Mouse (Mus musculus): ENCODE measurements around the gene Sept1.
A peak's percentile ranks its signal among the peaks of the same experiment; 100 is the strongest.

Gene Sept1

DNA sequence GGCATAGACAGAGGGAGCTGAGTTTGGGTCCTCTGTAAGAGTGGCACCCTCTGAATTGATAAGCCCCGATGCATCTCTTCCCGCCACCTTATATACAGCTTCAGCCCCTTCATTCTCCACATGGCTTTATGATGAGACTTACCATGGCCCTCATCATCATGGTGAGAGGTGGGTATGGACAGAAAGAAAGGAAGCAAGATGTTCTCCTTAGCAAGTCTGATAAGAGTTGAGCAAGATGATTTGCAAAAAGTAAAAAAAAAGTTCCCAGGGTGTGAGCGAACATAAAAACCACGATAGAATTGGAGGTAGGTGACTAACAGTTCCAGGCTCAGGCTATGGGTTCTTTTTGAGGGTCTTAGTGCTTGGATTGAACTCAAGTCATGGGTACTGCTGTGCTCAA lies 14.3 kb downstream of the Sept1 start:
- DNase-seq (ENCODE audit: low read depth, low spot score) = no peak

DNA sequence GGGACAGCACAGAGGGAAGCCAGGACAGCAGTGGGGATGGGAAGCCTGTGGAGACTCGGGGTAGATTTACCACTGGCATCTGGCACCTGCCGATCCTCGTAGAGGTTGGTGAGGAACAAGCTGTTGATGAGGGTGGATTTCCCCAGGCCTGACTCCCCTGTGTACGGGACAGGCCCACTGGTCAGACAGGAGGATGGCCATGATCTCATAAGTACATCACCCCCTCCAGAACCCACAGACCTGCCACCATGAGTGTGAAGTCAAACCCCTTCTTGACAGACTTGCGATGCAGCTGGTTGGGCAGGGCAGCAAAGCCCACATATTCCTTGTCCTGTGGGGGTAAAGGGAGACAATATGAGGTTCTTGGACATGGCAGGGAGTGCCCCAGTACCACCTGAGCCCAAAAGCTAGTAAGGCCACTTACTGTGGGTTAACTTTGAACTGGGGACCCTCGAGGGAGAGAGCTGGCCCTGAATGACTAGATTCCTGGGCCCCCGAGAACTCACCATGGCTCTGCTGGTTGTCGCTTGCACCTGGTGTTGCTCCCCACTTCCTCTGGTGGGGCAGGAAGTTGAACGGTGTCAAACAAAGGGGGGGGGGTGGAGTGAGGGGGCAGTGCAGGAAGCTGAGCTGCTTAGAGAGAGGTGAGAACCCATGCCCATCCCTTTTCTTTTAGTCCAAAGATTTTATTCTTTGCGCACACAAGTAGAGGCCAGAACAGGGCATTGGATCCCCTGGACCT lies 14.9 kb downstream of the Sept1 start:
- no peak for DNase-seq (ENCODE audit: low read depth, low spot score)

GRCm38 (mm10) chr7:127217475-127217874 lies 15.5 kb downstream of the Sept1 start:
- no peak for DNase-seq (ENCODE audit: low read depth, low spot score)

DNA sequence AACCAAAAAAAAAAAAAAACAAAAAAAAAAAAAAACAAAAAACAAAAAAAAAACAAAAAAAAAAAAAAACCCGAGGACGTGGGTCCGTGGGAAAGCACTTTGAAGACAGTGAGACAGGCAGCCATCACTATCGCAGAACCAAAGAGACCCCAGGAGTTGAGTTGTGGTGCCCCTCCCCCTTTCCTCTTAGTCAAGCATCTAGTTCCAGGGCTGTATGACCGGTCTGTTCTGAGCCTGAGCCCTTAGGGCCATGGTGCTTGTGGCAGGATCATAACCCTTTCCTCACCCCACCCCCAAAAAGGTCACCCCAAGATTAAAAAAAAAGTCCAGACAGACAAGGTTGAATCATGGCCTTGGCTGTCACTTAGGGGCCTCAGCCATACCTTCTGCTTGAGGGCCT lies 16.6 kb downstream of the Sept1 start:
- DNase-seq (ENCODE audit: low read depth, low spot score) = no peak

DNA sequence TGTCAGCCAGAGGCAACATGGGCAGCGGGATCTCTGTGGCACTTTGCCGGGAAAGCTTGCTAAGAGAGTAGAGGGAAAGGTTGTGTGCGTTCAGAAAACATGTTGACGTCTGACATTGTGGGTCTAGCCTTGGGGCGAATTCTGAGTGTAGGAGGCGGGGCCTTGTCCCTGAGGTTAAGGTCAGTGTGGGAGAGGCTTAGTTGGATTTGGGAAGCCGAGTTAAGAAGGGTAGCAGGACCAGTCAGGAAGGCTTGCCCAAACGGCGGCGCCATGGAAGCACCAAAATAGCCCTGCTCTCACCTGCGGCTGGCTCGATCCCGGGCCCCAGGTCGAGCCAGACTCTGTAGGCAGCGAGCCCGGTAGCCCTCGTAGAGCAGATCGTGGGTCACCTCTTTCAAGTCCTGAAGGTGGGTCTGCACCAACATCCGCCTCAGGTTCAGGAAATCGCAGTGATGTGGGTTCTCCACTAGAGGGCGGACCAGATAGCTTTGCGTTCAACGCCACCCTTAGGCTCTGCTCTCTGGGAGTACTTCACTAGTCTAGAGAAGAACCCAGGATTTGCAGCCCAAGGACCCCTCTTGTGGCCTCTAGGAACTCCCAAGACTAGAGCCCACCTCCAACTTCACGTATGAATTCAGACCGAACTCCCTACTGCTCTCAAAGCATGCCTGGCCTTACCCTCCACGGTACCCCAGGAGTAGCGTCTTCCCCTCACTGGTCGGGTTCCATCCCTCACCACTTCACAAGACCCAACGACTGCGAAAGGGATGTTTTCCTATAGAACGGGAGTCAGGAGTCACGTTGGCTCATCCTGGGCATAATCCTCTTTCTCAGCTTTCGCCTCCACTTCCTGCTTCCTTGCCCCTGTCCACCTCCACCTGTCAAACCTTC lies 17.7 kb downstream of the Sept1 start:
- no peak for DNase-seq (ENCODE audit: low read depth, low spot score)

- no peak for DNase-seq (ENCODE audit: low read depth, low spot score)
Measured at GRCm38 (mm10) chr7:127214521-127214920, 18.4 kb downstream of the Sept1 start.

- no peak for DNase-seq (ENCODE audit: low read depth, low spot score)
Measured at GRCm38 (mm10) chr7:127213930-127214329, 19.0 kb downstream of the Sept1 start.

GRCm38 (mm10) chr7:127213485-127213884 lies 19.4 kb downstream of the Sept1 start:
- DNase-seq (ENCODE audit: low read depth, low spot score) = no peak

- no peak for DNase-seq (ENCODE audit: low read depth, low spot score)
Measured at GRCm38 (mm10) chr7:127212432-127213250, 20.3 kb downstream of the Sept1 start.

- no peak for DNase-seq (ENCODE audit: low read depth, low spot score)
Measured at GRCm38 (mm10) chr7:127211014-127211745, 21.8 kb downstream of the Sept1 start.

GRCm38 (mm10) chr7:127210266-127210665 lies 22.7 kb downstream of the Sept1 start:
- no peak for DNase-seq (ENCODE audit: low read depth, low spot score)

DNA sequence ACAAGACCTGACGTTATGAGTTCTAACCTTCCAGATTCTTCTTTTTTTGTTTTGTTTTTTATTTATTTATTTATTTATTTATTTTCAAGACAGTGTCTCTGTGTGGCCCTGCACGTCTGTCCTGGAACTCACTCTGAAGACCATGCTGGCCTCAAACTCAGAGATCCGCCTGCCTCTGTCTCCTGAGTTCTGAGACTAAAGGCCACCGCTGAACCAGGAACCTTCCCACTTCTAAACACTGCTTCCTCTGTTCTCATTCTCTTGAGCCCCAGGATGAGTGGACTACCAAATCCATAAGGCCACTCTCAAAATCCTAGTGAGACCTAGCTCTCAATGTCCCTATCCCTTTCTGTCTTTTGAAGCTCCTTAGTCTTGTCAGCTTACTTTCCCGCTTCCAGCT lies 23.1 kb downstream of the Sept1 start:
- no peak for DNase-seq (ENCODE audit: low read depth, low spot score)

- peak; percentile 99 for DNase-seq (ENCODE audit: low read depth, low spot score)
Measured at GRCm38 (mm10) chr7:127208553-127209438, 24.1 kb downstream of the Sept1 start, which contains the start of gene Mylpf. Gene Mylpf, plus strand, starts transcription at chr7:127208890.

GRCm38 (mm10) chr7:127208295-127208552 lies 24.7 kb downstream of the Sept1 start, which contains the start of gene Tbc1d10b:
Gene Tbc1d10b, minus strand, starts transcription at chr7:127208468.
- no peak for DNase-seq (ENCODE audit: low read depth, low spot score)

- no peak for DNase-seq (ENCODE audit: low read depth, low spot score)
Measured at GRCm38 (mm10) chr7:127207374-127208294, 25.3 kb downstream of the Sept1 start.

- DNase-seq (ENCODE audit: low read depth, low spot score) = no peak
Measured at GRCm38 (mm10) chr7:127206606-127207005, 26.3 kb downstream of the Sept1 start.

- no peak for DNase-seq (ENCODE audit: low read depth, low spot score)
Measured at GRCm38 (mm10) chr7:127196484-127196883, 36.4 kb downstream of the Sept1 start.

DNA sequence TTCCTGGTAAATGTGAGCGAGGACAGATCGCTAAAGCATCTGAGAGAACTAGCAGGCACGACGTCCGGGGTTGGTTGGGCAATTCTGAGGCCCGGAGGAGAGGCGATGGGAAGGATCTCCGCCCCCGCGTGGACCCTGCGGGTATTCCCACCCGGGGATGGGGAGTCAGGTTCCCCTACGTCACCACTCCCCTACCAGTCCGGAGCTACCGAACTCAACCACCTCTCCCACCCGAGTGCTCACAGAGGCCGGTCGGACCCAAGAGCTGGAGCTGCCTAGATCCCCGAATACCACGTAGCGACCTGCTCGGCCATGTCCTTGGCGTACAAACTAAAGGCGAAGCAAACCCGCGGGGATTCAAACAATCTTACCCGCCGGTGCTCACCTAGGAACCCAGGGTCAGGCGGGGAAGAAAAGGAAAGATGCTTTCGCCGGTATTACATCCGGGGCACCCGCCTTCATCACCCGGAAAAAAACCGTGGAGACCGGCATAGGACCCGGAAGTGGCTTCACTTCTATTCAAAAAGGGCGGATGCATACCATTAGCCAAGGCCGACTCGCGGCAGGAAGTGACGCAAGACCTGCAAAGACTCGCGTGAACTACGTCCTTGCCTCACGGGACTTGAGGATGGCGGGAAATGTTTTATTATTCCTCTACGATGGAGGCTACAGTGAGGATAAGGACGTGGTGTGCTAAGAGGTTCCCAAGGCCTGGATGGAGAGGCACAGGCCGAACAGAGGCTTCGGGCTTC lies 37.2 kb downstream of the Sept1 start, which contains the start of gene Cd2bp2:
Cd2bp2 (minus strand) TSS at position 507 of the 752 bp plus-strand sequence.
- DNase-seq (ENCODE audit: low read depth, low spot score) = peak; percentile 97

All from brain, embryonic 18.5 days (tissue).